Mouse (Mus musculus): ENCODE data around the gene Abca6. TPM values are rescaled to one million over a fixed set of nuclear protein-coding genes. Genes with fewer than 3 reads are reported as not detected.

Gene Abca6
- polyA plus RNA-seq (2014; fragmentation: Illumina TruSeq; extraction: RNeasy Lipid Tissue Mini Kit (QIAGEN cat#74804); ENCODE audit: insufficient read depth, low read depth, low replicate concordance) = 0.69 TPM

DNA sequence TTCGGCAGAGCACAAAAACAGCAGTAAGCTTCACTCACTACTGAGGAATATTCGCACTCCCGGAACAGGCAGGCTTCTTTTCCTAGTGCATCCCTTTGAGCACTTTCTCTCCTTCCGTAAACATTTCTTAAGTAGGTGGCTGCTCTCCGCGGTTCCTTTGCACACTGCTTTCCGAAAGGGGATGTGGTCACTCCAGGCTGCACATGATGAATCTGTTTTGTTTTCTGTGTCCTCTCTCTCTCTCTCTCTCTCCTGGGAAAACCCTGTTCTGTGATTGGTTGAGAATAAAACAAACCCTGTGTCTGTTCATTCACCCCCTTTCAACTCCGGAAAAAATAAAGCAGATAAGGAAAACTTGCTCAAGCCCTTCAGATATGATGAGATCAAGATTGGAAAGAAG, at the start of gene Abca6:
TSS of gene Abca6 (minus strand) at position 243 of the 400 bp plus-strand sequence.

GRCm38 (mm10) chr11:110167459-110168251, 83.9 kb downstream of the Abca6 start, which contains the start of gene Abca9:
Gene Abca9 (minus strand): TSS chr11:110168196.

Other genes starting within 250 kb of the Abca6 start
- gene Abca8a, start 155.8 kb downstream of the Abca6 start, polyA plus RNA-seq (2014; fragmentation: Illumina TruSeq; extraction: RNeasy Lipid Tissue Mini Kit (QIAGEN cat#74804); ENCODE audit: insufficient read depth, low read depth, low replicate concordance) = 28.2 TPM
- gene Abca9, start 83.6 kb downstream of the Abca6 start, polyA plus RNA-seq (2014; fragmentation: Illumina TruSeq; extraction: RNeasy Lipid Tissue Mini Kit (QIAGEN cat#74804); ENCODE audit: insufficient read depth, low read depth, low replicate concordance) = 2.0 TPM
- gene Abca5, start 85.9 kb upstream of the Abca6 start, polyA plus RNA-seq (2014; fragmentation: Illumina TruSeq; extraction: RNeasy Lipid Tissue Mini Kit (QIAGEN cat#74804); ENCODE audit: insufficient read depth, low read depth, low replicate concordance) = 5.2 TPM
- 2.4 TPM for gene Map2k6, start 147.3 kb upstream of the Abca6 start, polyA plus RNA-seq (2014; fragmentation: Illumina TruSeq; extraction: RNeasy Lipid Tissue Mini Kit (QIAGEN cat#74804); ENCODE audit: insufficient read depth, low read depth, low replicate concordance)